41 mouse cellular contexts compared by ENCODE assay signal in the genomic region with DNA sequence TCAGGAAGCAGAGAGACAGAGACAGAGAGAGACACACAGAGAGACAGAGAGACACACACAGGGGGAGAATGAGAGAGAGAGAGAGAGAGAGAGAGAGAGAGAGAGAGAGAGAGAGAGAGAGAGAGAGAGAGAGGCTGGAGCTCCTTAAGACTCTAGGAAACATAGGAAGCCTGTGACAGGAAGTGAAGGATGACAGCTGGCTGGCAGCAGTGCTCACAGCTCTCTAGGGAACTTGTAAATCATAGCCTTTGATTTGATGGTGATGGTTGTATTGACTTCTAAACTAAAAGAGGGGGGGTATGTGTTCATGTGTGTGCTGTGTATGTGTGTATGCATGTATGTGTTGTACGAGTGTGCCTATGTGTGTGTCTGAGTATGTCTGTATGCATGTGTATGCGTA. TPM values are rescaled to one million over a fixed set of nuclear protein-coding genes. Genes with fewer than 3 reads are reported as not detected.
"Had no signal": no experiment of that assay in that cellular context is flagged by ENCODE, and none has a peak within 500 bp of the region (broad histone marks: within the 10 kb centered on the region; RNA-seq: fewer than 3 reads in every experiment).

No protein-coding gene starts in this region.

- H3K9ac ChIP-seq: forebrain, postnatal 0 days; heart, embryonic 12.5 days; hindbrain, embryonic 13.5 days; hindbrain, embryonic 15.5 days; kidney, embryonic 15.5 days; limb, embryonic 13.5 days; limb, embryonic 15.5 days; liver, embryonic 12.5 days had no signal

- ATAC-seq: hindbrain, postnatal 0 days; intestine, embryonic 16.5 days; liver, embryonic 12.5 days had no signal

- H3K4me2 ChIP-seq: heart, embryonic 12.5 days; hindbrain, embryonic 13.5 days; hindbrain, embryonic 15.5 days; kidney, embryonic 15.5 days; limb, embryonic 13.5 days; limb, embryonic 15.5 days; liver, embryonic 12.5 days had no signal

- DNase-seq: forebrain, postnatal 0 days; gastrocnemius, postnatal 14 days; gastrocnemius, postnatal 36 days; heart, adult 11 months; heart, postnatal 10 days; kidney, adult 11 months; kidney, adult 2 months; kidney, postnatal 14 days; layer of hippocampus, adult 9-11 months; layer of hippocampus, postnatal 36 days; left cerebral cortex, postnatal 4 days had no signal

- H3K4me3 ChIP-seq: heart, embryonic 10.5 days; heart, embryonic 12.5 days; hindbrain, embryonic 13.5 days; hindbrain, embryonic 15.5 days; kidney, embryonic 15.5 days; limb, embryonic 13.5 days; limb, embryonic 15.5 days; liver, embryonic 12.5 days had no signal

- H3K36me3 ChIP-seq: heart, embryonic 10.5 days; heart, embryonic 12.5 days; hindbrain, embryonic 13.5 days; hindbrain, embryonic 15.5 days; kidney, embryonic 15.5 days; limb, embryonic 13.5 days; limb, embryonic 15.5 days; liver, embryonic 12.5 days had no signal

- H3K27ac ChIP-seq: heart, embryonic 10.5 days; hindbrain, embryonic 13.5 days; hindbrain, embryonic 15.5 days; hindbrain, postnatal 0 days; kidney, embryonic 15.5 days; limb, embryonic 13.5 days; limb, embryonic 15.5 days; liver, embryonic 12.5 days had no signal

- H3K4me1 ChIP-seq: hindbrain, embryonic 15.5 days; limb, embryonic 15.5 days; liver, embryonic 12.5 days had no signal

- H3K9me3 ChIP-seq: heart, embryonic 10.5 days; hindbrain, embryonic 13.5 days; hindbrain, embryonic 15.5 days; kidney, embryonic 15.5 days; limb, embryonic 13.5 days; limb, embryonic 15.5 days; liver, embryonic 12.5 days had no signal

- H3K27me3 ChIP-seq: hindbrain, embryonic 15.5 days; limb, embryonic 15.5 days had no signal

RNA-seq across cellular contexts. Expression of a gene that starts 1.8 kb away (rescaled TPM):
- total RNA-seq: forebrain, postnatal 0 days; gastrocnemius, adult 18-20 months; gastrocnemius, adult 8-10 months; gastrocnemius, postnatal 14 days; gastrocnemius, postnatal 36 days; hematopoietic stem cell, adult 5-6 weeks; hindbrain, postnatal 0 days; layer of hippocampus, adult 18-20 months; layer of hippocampus, adult 8-10 months; layer of hippocampus, postnatal 14 days; layer of hippocampus, postnatal 36 days; left cerebral cortex, adult 18-20 months; left cerebral cortex, adult 8-10 months; left cerebral cortex, postnatal 10 days; left cerebral cortex, postnatal 25 days; left cerebral cortex, postnatal 4 days; liver, adult 2 months had no signal
- polyA plus RNA-seq: forebrain, postnatal 0 days; heart, embryonic 10.5 days; heart, embryonic 12.5 days; heart, embryonic 14.5 days; hindbrain, embryonic 11.5 days; hindbrain, embryonic 13.5 days; hindbrain, embryonic 15.5 days; hindbrain, postnatal 0 days; intestine, embryonic 14.5 days; intestine, embryonic 16.5 days; limb, embryonic 11.5 days; limb, embryonic 13.5 days; limb, embryonic 15.5 days; liver, adult 2 months; liver, embryonic 12.5 days had no signal

RNA-seq across cellular contexts. Expression of a gene that starts 2.2 kb away (rescaled TPM):
- total RNA-seq: forebrain, postnatal 0 days; gastrocnemius, adult 18-20 months; gastrocnemius, adult 8-10 months; gastrocnemius, postnatal 14 days; gastrocnemius, postnatal 36 days; heart, adult 8-10 months; heart, postnatal 10 days; heart, postnatal 25 days; hematopoietic stem cell, adult 5-6 weeks; hindbrain, postnatal 0 days; layer of hippocampus, adult 18-20 months; layer of hippocampus, adult 8-10 months; layer of hippocampus, postnatal 14 days; layer of hippocampus, postnatal 36 days; left cerebral cortex, adult 18-20 months; left cerebral cortex, adult 8-10 months; left cerebral cortex, postnatal 10 days; left cerebral cortex, postnatal 25 days; left cerebral cortex, postnatal 4 days; liver, adult 2 months had no signal
- polyA plus RNA-seq: forebrain, postnatal 0 days; gonadal fat pad, adult 2 months; heart, embryonic 10.5 days; heart, embryonic 12.5 days; heart, embryonic 14.5 days; heart, embryonic 16.5 days; hindbrain, embryonic 11.5 days; hindbrain, embryonic 13.5 days; hindbrain, embryonic 15.5 days; hindbrain, postnatal 0 days; intestine, embryonic 14.5 days; intestine, embryonic 16.5 days; kidney, adult 2 months; kidney, embryonic 15.5 days; large intestine, adult 2 months; limb, embryonic 11.5 days; limb, embryonic 13.5 days; limb, embryonic 15.5 days; liver, adult 2 months; liver, embryonic 12.5 days had no signal

RNA-seq across cellular contexts. Expression of a gene that starts 12.7 kb away (rescaled TPM):
- total RNA-seq: hematopoietic stem cell, adult 5-6 weeks; liver, adult 2 months had no signal
- polyA plus RNA-seq: liver, adult 2 months; liver, embryonic 12.5 days had no signal
